24 mouse cellular contexts compared by ENCODE assay signal in the genomic region with DNA sequence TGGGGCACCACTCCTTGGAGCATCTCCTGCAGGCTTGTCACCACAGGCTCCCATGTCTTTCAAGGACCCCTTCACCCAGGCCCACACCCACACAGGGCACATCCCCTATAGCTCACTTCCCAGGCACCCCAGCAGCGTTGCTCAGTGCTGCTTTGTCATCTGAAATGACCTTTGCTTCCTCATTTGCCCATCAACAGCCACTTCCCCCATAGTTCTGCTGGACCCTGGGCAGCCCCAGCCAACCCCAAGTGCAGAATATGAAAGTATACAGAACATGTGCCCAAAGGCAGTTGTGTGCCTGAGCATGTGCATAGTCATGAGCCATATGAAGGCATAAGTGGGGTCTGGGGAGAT. TPM values are rescaled to one million over a fixed set of nuclear protein-coding genes. Genes with fewer than 3 reads are reported as not detected.
DNase-seq lines count a peak whose midpoint lies in the region; ATAC-seq and TF ChIP-seq lines count a peak whose summit lies in the region.
"Had no signal": no experiment of that assay in that cellular context is flagged by ENCODE, and none has a peak within 500 bp of the region (broad histone marks: within the 10 kb centered on the region; RNA-seq: fewer than 3 reads in every experiment).

No protein-coding gene starts in this region.

- no peaks in the 10 kb centered on the region for H3K4me1 ChIP-seq in lung, embryonic 16.5 days (replicated peaks; ENCODE audit: control insufficient read depth, insufficient read depth, low read length)
- no peaks in the 10 kb centered on the region for H3K4me1 ChIP-seq in stomach, embryonic 14.5 days (ENCODE audit: control insufficient read depth, insufficient read depth, low read length)
- no peaks in the 10 kb centered on the region for H3K4me1 ChIP-seq in stomach, postnatal 0 days (replicated peaks; ENCODE audit: control insufficient read depth, insufficient read depth)
- no peaks in the 10 kb centered on the region for H3K4me1 ChIP-seq in forebrain, postnatal 0 days (ENCODE audit: insufficient read depth)
- H3K4me1 ChIP-seq: forebrain, embryonic 12.5 days had no signal

- 0 out of 2 replicates have a peak, but pooled peaks have one; percentile 17 for ATAC-seq in lung, embryonic 16.5 days (ENCODE audit: low read depth)
- 0 out of 2 replicates have a peak, but pooled peaks have one; percentile 34 for ATAC-seq in stomach, embryonic 14.5 days (ENCODE audit: insufficient number of reproducible peaks, insufficient read depth, low FRiP score, low read depth)
- no peak for ATAC-seq in stomach, postnatal 0 days (ENCODE audit: low FRiP score, low TSS enrichment)
- ATAC-seq in granulocyte monocyte progenitor cell, adult 5-6 weeks (replicated peaks; ENCODE audit: poor library complexity, severe bottlenecking): peak; percentile 73
- peak; percentile 67 for ATAC-seq in megakaryocyte progenitor cell, adult 5-6 weeks (replicated peaks; ENCODE audit: poor library complexity)
- ATAC-seq in forebrain, postnatal 0 days: no peak
- ATAC-seq: forebrain, embryonic 14.5 days; forebrain, embryonic 16.5 days had no signal

- no peak overlapping the region for H3K9ac ChIP-seq in lung, embryonic 16.5 days (ENCODE audit: low read length)
- no peak overlapping the region for H3K9ac ChIP-seq in stomach, embryonic 14.5 days (replicated peaks; ENCODE audit: low read depth, low read length)
- no peak overlapping the region for H3K9ac ChIP-seq in stomach, postnatal 0 days (ENCODE audit: low read length)
- H3K9ac ChIP-seq in forebrain, postnatal 0 days: no peak overlapping the region
- H3K9ac ChIP-seq: embryonic facial prominence, embryonic 13.5 days; embryonic facial prominence, embryonic 15.5 days; forebrain, embryonic 12.5 days had no signal

- no peak for DNase-seq in lung, postnatal 25 days (ENCODE audit: low spot score)
- DNase-seq in stomach, postnatal 0 days (ENCODE audit: low spot score): no peak
- no peak for DNase-seq in forebrain, postnatal 0 days
- no peak for DNase-seq in kidney, adult 11 months
- DNase-seq: adrenal gland, adult 8-10 months; adrenal gland, postnatal 14 days; adrenal gland, postnatal 36 days; cerebellum, adult 11-12 months; cerebellum, adult 2 months; cerebellum, adult 9-10 months; cerebellum, postnatal 25 days; embryo, embryonic 11 days had no signal

- 53% methylated on average over 1 of the region's 1 CpGs for WGBS in lung, embryonic 16.5 days
- WGBS in stomach, embryonic 14.5 days: 52% methylated on average over 1 of the region's 1 CpGs
- 68% methylated on average over 1 of the region's 1 CpGs for WGBS in stomach, postnatal 0 days
- WGBS in forebrain, postnatal 0 days: 39% methylated on average over 1 of the region's 1 CpGs

- no peak overlapping the region for H3K4me3 ChIP-seq in lung, embryonic 16.5 days (ENCODE audit: low read length)
- H3K4me3 ChIP-seq in stomach, embryonic 14.5 days (ENCODE audit: low read depth, low read length): no peak overlapping the region
- no peak overlapping the region for H3K4me3 ChIP-seq in stomach, postnatal 0 days (ENCODE audit: low read depth, low read length)
- H3K4me3 ChIP-seq in forebrain, postnatal 0 days (ENCODE audit: low read depth, low read length): no peak overlapping the region
- H3K4me3 ChIP-seq: embryonic facial prominence, embryonic 13.5 days; embryonic facial prominence, embryonic 15.5 days; erythroblast, embryonic 14.5 days; forebrain, embryonic 10.5 days; forebrain, embryonic 12.5 days had no signal

- H3K27ac ChIP-seq in lung, embryonic 16.5 days (ENCODE audit: low read length): no peak overlapping the region
- H3K27ac ChIP-seq in stomach, embryonic 14.5 days (ENCODE audit: low read length): no peak overlapping the region
- H3K27ac ChIP-seq in stomach, postnatal 0 days (replicated peaks): no peak overlapping the region
- H3K27ac ChIP-seq in forebrain, postnatal 0 days (ENCODE audit: low read depth, low read length): no peak overlapping the region
- H3K27ac ChIP-seq: embryonic facial prominence, embryonic 13.5 days; embryonic facial prominence, embryonic 15.5 days; forebrain, embryonic 12.5 days had no signal

- H3K9me3 ChIP-seq in lung, embryonic 16.5 days (ENCODE audit: control insufficient read depth, low read length): no peaks in the 10 kb centered on the region
- no peaks in the 10 kb centered on the region for H3K9me3 ChIP-seq in stomach, embryonic 14.5 days (ENCODE audit: control insufficient read depth, low read depth, low read length)
- H3K9me3 ChIP-seq in stomach, postnatal 0 days (ENCODE audit: control insufficient read depth, low read length): no peaks in the 10 kb centered on the region
- no peaks in the 10 kb centered on the region for H3K9me3 ChIP-seq in forebrain, postnatal 0 days (ENCODE audit: low read length)
- H3K9me3 ChIP-seq: embryonic facial prominence, embryonic 13.5 days; embryonic facial prominence, embryonic 15.5 days; forebrain, embryonic 10.5 days; forebrain, embryonic 12.5 days had no signal

- H3K4me2 ChIP-seq in lung, embryonic 16.5 days (ENCODE audit: low read depth, low read length): no peak overlapping the region
- H3K4me2 ChIP-seq in stomach, embryonic 14.5 days (replicated peaks; ENCODE audit: low read depth, low read length): no peak overlapping the region
- H3K4me2 ChIP-seq in stomach, postnatal 0 days (replicated peaks; ENCODE audit: low read depth): no peak overlapping the region
- no peak overlapping the region for H3K4me2 ChIP-seq in forebrain, postnatal 0 days (ENCODE audit: low read depth)
- H3K4me2 ChIP-seq: embryonic facial prominence, embryonic 13.5 days; embryonic facial prominence, embryonic 15.5 days; forebrain, embryonic 12.5 days had no signal

- no peak for TF ChIP-seq CTCF in stomach, postnatal 0 days (IDR thresholded peaks at IDR 0.05; ENCODE audit: low read depth)
- TF ChIP-seq CTCF in forebrain, postnatal 0 days (IDR thresholded peaks at IDR 0.05; ENCODE audit: low read depth): no peak

- no peak for TF ChIP-seq EP300 in stomach, postnatal 0 days (optimal IDR thresholded peaks at IDR 0.05)

- no peaks in the 10 kb centered on the region for H3K36me3 ChIP-seq in lung, embryonic 16.5 days (ENCODE audit: control insufficient read depth, insufficient read depth, low read length)
- no peaks in the 10 kb centered on the region for H3K36me3 ChIP-seq in stomach, embryonic 14.5 days (ENCODE audit: control insufficient read depth, insufficient read depth, low read length)
- no peaks in the 10 kb centered on the region for H3K36me3 ChIP-seq in stomach, postnatal 0 days (ENCODE audit: control insufficient read depth, insufficient read depth, low read length)
- no peaks in the 10 kb centered on the region for H3K36me3 ChIP-seq in forebrain, postnatal 0 days (ENCODE audit: insufficient read depth)
- H3K36me3 ChIP-seq: embryonic facial prominence, embryonic 13.5 days; embryonic facial prominence, embryonic 15.5 days; forebrain, embryonic 10.5 days; forebrain, embryonic 12.5 days had no signal

- H3K27me3 ChIP-seq in lung, embryonic 16.5 days (ENCODE audit: control insufficient read depth, insufficient read depth, low read depth, low read length): no peaks in the 10 kb centered on the region
- no peaks in the 10 kb centered on the region for H3K27me3 ChIP-seq in stomach, embryonic 14.5 days (ENCODE audit: control insufficient read depth, insufficient read depth, low read length)
- H3K27me3 ChIP-seq in stomach, postnatal 0 days (ENCODE audit: control insufficient read depth, insufficient read depth, low read length): no peaks in the 10 kb centered on the region
- no peaks in the 10 kb centered on the region for H3K27me3 ChIP-seq in forebrain, postnatal 0 days (ENCODE audit: insufficient read depth, low read length)
- H3K27me3 ChIP-seq: embryonic facial prominence, embryonic 15.5 days had no signal

RNA-seq across cellular contexts. Expression of a gene that starts 1.1 kb away (rescaled TPM):
- polyA plus RNA-seq in lung, embryonic 16.5 days (2015; fragmentation: Nextera tagmentation; extraction: Ambion mirVana): 3.9 and 4.8 TPM in 2 replicates
- 22.5 and 27.0 TPM in 2 replicates for polyA plus RNA-seq in stomach, embryonic 14.5 days (2014; fragmentation: Nextera tagmentation; extraction: Ambion mirVana)
- polyA plus RNA-seq in stomach, postnatal 0 days (2015; fragmentation: Nextera tagmentation; extraction: Ambion mirVana): 2.0 and 3.3 TPM in 2 replicates
- total RNA-seq in granulocyte monocyte progenitor cell, adult 5-6 weeks (2014; fragmentation: Nextera tagmentation): not detected in 2 replicates
- not detected in 2 replicates for total RNA-seq in granulocyte monocyte progenitor cell, adult 5-6 weeks (2017)
- not detected in 2 replicates for total RNA-seq in megakaryocyte progenitor cell, adult 5-6 weeks (2015)
- total RNA-seq in megakaryocyte progenitor cell, adult 5-6 weeks (2017): not detected in 2 replicates
- total RNA-seq in forebrain, postnatal 0 days (2014; rRNA removed): 1.0 and 1.3 TPM in 2 replicates
- 1.1 and 1.2 TPM in 2 replicates for polyA plus RNA-seq in forebrain, postnatal 0 days (2015; fragmentation: Nextera tagmentation; extraction: Ambion mirVana)
- polyA plus RNA-seq: erythroblast, embryonic 14.5 days had no signal

RNA-seq across cellular contexts. Expression of a gene that starts 10.6 kb away (rescaled TPM):
- 7.1 and 9.6 TPM in 2 replicates for polyA plus RNA-seq in lung, embryonic 16.5 days (2015; fragmentation: Nextera tagmentation; extraction: Ambion mirVana)
- polyA plus RNA-seq in stomach, embryonic 14.5 days (2014; fragmentation: Nextera tagmentation; extraction: Ambion mirVana): 4.2 and 6.0 TPM in 2 replicates
- polyA plus RNA-seq in stomach, postnatal 0 days (2015; fragmentation: Nextera tagmentation; extraction: Ambion mirVana): 17.8 and 21.2 TPM in 2 replicates
- not detected in 2 replicates for total RNA-seq in granulocyte monocyte progenitor cell, adult 5-6 weeks (2014; fragmentation: Nextera tagmentation)
- not detected in 2 replicates for total RNA-seq in granulocyte monocyte progenitor cell, adult 5-6 weeks (2017)
- total RNA-seq in megakaryocyte progenitor cell, adult 5-6 weeks (2015): not detected in 2 replicates
- total RNA-seq in megakaryocyte progenitor cell, adult 5-6 weeks (2017): not detected in 2 replicates
- total RNA-seq in forebrain, postnatal 0 days (2014; rRNA removed): 0.77 and 1.00 TPM in 2 replicates
- 1.1 and 2.0 TPM in 2 replicates for polyA plus RNA-seq in forebrain, postnatal 0 days (2015; fragmentation: Nextera tagmentation; extraction: Ambion mirVana)
- polyA plus RNA-seq: C2C12 had no signal

RNA-seq across cellular contexts. Expression of a gene that starts 26.5 kb away (rescaled TPM):
- 98.9 and 100 TPM in 2 replicates for polyA plus RNA-seq in lung, embryonic 16.5 days (2015; fragmentation: Nextera tagmentation; extraction: Ambion mirVana)
- 61.3 and 66.6 TPM in 2 replicates for polyA plus RNA-seq in stomach, embryonic 14.5 days (2014; fragmentation: Nextera tagmentation; extraction: Ambion mirVana)
- 44.7 and 46.9 TPM in 2 replicates for polyA plus RNA-seq in stomach, postnatal 0 days (2015; fragmentation: Nextera tagmentation; extraction: Ambion mirVana)
- 28.1 and 62.3 TPM in 2 replicates for total RNA-seq in granulocyte monocyte progenitor cell, adult 5-6 weeks (2014; fragmentation: Nextera tagmentation)
- total RNA-seq in granulocyte monocyte progenitor cell, adult 5-6 weeks (2017): 33.9 and 45.6 TPM in 2 replicates
- 18.7 and 23.5 TPM in 2 replicates for total RNA-seq in megakaryocyte progenitor cell, adult 5-6 weeks (2015)
- 26.8 and 33.7 TPM in 2 replicates for total RNA-seq in megakaryocyte progenitor cell, adult 5-6 weeks (2017)
- total RNA-seq in forebrain, postnatal 0 days (2014; rRNA removed): 71.5 and 86.5 TPM in 2 replicates
- polyA plus RNA-seq in forebrain, postnatal 0 days (2015; fragmentation: Nextera tagmentation; extraction: Ambion mirVana): 91.8 and 101 TPM in 2 replicates

RNA-seq across cellular contexts. Expression of a gene that starts 43.0 kb away (rescaled TPM):
- 765 and 788 TPM in 2 replicates for polyA plus RNA-seq in lung, embryonic 16.5 days (2015; fragmentation: Nextera tagmentation; extraction: Ambion mirVana)
- 705 and 725 TPM in 2 replicates for polyA plus RNA-seq in stomach, embryonic 14.5 days (2014; fragmentation: Nextera tagmentation; extraction: Ambion mirVana)
- polyA plus RNA-seq in stomach, postnatal 0 days (2015; fragmentation: Nextera tagmentation; extraction: Ambion mirVana): 372 and 381 TPM in 2 replicates
- total RNA-seq in granulocyte monocyte progenitor cell, adult 5-6 weeks (2014; fragmentation: Nextera tagmentation): 63.8 and 77.3 TPM in 2 replicates
- total RNA-seq in granulocyte monocyte progenitor cell, adult 5-6 weeks (2017): 159 and 201 TPM in 2 replicates
- 118 and 140 TPM in 2 replicates for total RNA-seq in megakaryocyte progenitor cell, adult 5-6 weeks (2015)
- total RNA-seq in megakaryocyte progenitor cell, adult 5-6 weeks (2017): 121 and 181 TPM in 2 replicates
- 349 and 423 TPM in 2 replicates for total RNA-seq in forebrain, postnatal 0 days (2014; rRNA removed)
- 470 and 473 TPM in 2 replicates for polyA plus RNA-seq in forebrain, postnatal 0 days (2015; fragmentation: Nextera tagmentation; extraction: Ambion mirVana)

Comparison
In these comparisons a context has a peak if more than half of its experiments do, and no peak if none do; other contexts are left out.
1. ATAC-seq: peak in lung, embryonic 16.5 days (single experiment), stomach, embryonic 14.5 days (single experiment), granulocyte monocyte progenitor cell, adult 5-6 weeks (single experiment) and megakaryocyte progenitor cell, adult 5-6 weeks (single experiment); none in stomach, postnatal 0 days (single experiment) and forebrain, postnatal 0 days (single experiment).